Mouse (Mus musculus): ENCODE data around the gene Cox6a1. TPM values are rescaled to one million over a fixed set of nuclear protein-coding genes. Genes with fewer than 3 reads are reported as not detected.

The Cox6a1 gene
- polyA plus RNA-seq, 1 experiment: 1,861 TPM

DNA sequence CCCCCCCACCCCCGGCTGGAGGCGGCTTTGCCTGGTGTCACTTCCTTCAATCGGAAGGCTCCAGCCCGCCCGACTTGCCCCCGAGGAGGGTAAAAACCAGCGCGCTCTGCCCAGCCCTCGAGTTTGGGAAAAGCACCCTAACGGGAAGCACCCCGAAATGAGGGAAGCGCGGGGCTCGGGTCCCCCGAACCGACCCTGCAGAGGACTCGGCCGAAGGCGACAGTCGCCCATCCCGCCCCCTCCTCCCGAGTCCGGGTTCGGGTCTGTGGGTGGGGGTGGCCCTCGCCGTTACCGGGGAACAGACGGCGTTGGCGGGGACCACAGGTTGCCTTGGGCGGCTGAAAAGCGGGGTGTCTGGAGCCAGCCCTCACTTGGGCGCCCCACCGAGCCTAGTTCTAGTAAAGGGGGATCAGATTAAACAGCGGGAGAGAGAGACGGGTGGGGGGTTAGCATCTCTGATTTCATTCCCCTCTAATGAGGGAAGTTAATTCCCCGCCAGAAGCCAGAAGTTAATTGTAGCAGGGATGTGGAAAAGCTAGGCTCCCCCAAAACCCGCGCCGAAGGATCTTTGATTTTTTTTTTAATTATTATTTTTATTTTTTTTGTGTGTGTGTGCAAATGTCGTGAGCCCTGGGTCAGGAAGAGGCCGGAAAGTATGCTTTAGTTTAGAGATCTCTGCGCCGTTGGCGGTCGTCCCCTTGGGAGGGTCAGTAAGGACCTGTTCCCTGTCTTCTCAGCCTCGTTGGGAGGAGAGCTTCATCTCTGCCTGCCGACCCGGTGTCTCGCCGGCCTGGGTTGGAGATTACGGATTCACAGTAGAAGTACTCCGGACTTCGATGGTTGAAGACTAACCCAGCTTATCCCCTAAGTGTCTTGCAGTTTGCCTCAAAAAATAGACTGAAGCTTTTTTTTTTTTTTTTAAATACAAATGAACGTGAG, 20.9 kb downstream of the Cox6a1 start:
- H3K36me3 ChIP-seq (ENCODE audit: control insufficient read depth, insufficient read depth): peaks cover 36% of the 10 kb centered on the region
- H3K79me3 ChIP-seq (ENCODE audit: low read depth): peaks cover 46% of the 10 kb centered on the region
- TF ChIP-seq MAX (IDR thresholded peaks at IDR 0.05) (no peak), MYOD1 (IDR thresholded peaks at IDR 0.05; ENCODE audit: control insufficient read depth, insufficient read length, low read depth) (no peak), USF1 (IDR thresholded peaks at IDR 0.05; ENCODE audit: low read depth) (no peak), CTCF (IDR thresholded peaks at IDR 0.05; ENCODE audit: control insufficient read depth, insufficient read depth, insufficient read length) (no peak), CEBPB (IDR thresholded peaks at IDR 0.05; ENCODE audit: low read depth) (no peak), MYOG (IDR thresholded peaks at IDR 0.05; ENCODE audit: control insufficient read depth, extremely low read depth, insufficient read length) (no peak), FOSL1 (IDR thresholded peaks at IDR 0.05; ENCODE audit: insufficient read depth, low read length, poor library complexity, severe bottlenecking) (no peak)
- H3K27me3 ChIP-seq (ENCODE audit: control insufficient read depth, insufficient read depth, insufficient read length): no peaks in the 10 kb centered on the region
- H3ac ChIP-seq (ENCODE audit: control insufficient read depth, insufficient read length, low read depth): peak overlapping the region; percentile 78
- peak overlapping the region; percentile 78 for H3K4me3 ChIP-seq (ENCODE audit: insufficient read depth, poor library complexity, severe bottlenecking)
- peaks cover 69% of the 10 kb centered on the region for H3K79me2 ChIP-seq (ENCODE audit: control insufficient read depth, insufficient read depth)

- Histone ChIP-seq H3K36me3 (ENCODE audit: control insufficient read depth, insufficient read depth) (peaks cover 27% of the 10 kb centered on the region), H3ac (ENCODE audit: control insufficient read depth, insufficient read length, low read depth) (peak within 1 kb of the TSS; percentile 86), H3K79me3 (ENCODE audit: low read depth) (peaks cover 46% of the 10 kb centered on the region), H3K4me3 (ENCODE audit: insufficient read depth, poor library complexity, severe bottlenecking) (peak within 1 kb of the TSS; percentile 78), H3K27me3 (ENCODE audit: control insufficient read depth, insufficient read depth, insufficient read length) (no peaks in the 10 kb centered on the region), H3K79me2 (ENCODE audit: control insufficient read depth, insufficient read depth) (peaks cover 62% of the 10 kb centered on the region)
- TF ChIP-seq MAX (IDR thresholded peaks at IDR 0.05) (peak; percentile 13), CTCF (IDR thresholded peaks at IDR 0.05; ENCODE audit: control insufficient read depth, insufficient read depth, insufficient read length) (no peak)
These were observed 21.7 kb downstream of the Cox6a1 start, which contains the start of gene Srsf9 for GRCm38 (mm10) chr5:115326875-115327609. Gene Srsf9 (plus strand): TSS chr5:115327177.

- H3K36me3 ChIP-seq (ENCODE audit: control insufficient read depth, insufficient read depth): peaks cover 20% of the 10 kb centered on the region
- peak overlapping the region; percentile 78 for H3K4me3 ChIP-seq (ENCODE audit: insufficient read depth, poor library complexity, severe bottlenecking)
- H3K27me3 ChIP-seq (ENCODE audit: control insufficient read depth, insufficient read depth, insufficient read length): no peaks in the 10 kb centered on the region
- H3K79me3 ChIP-seq (ENCODE audit: low read depth): peaks cover 39% of the 10 kb centered on the region
- peak overlapping the region; percentile 86 for H3ac ChIP-seq (ENCODE audit: control insufficient read depth, insufficient read length, low read depth)
- H3K79me2 ChIP-seq (ENCODE audit: control insufficient read depth, insufficient read depth): peaks cover 55% of the 10 kb centered on the region
- TF ChIP-seq FOSL1 (IDR thresholded peaks at IDR 0.05; ENCODE audit: insufficient read depth, low read length, poor library complexity, severe bottlenecking) (no peak), MYOG (IDR thresholded peaks at IDR 0.05; ENCODE audit: control insufficient read depth, extremely low read depth, insufficient read length) (no peak), MYOD1 (IDR thresholded peaks at IDR 0.05; ENCODE audit: control insufficient read depth, insufficient read length, low read depth) (no peak), USF1 (IDR thresholded peaks at IDR 0.05; ENCODE audit: low read depth) (no peak), CEBPB (IDR thresholded peaks at IDR 0.05; ENCODE audit: low read depth) (no peak), CTCF (IDR thresholded peaks at IDR 0.05; ENCODE audit: control insufficient read depth, insufficient read depth, insufficient read length) (no peak)
These were observed 22.4 kb downstream of the Cox6a1 start for GRCm38 (mm10) chr5:115326256-115326831.

DNA sequence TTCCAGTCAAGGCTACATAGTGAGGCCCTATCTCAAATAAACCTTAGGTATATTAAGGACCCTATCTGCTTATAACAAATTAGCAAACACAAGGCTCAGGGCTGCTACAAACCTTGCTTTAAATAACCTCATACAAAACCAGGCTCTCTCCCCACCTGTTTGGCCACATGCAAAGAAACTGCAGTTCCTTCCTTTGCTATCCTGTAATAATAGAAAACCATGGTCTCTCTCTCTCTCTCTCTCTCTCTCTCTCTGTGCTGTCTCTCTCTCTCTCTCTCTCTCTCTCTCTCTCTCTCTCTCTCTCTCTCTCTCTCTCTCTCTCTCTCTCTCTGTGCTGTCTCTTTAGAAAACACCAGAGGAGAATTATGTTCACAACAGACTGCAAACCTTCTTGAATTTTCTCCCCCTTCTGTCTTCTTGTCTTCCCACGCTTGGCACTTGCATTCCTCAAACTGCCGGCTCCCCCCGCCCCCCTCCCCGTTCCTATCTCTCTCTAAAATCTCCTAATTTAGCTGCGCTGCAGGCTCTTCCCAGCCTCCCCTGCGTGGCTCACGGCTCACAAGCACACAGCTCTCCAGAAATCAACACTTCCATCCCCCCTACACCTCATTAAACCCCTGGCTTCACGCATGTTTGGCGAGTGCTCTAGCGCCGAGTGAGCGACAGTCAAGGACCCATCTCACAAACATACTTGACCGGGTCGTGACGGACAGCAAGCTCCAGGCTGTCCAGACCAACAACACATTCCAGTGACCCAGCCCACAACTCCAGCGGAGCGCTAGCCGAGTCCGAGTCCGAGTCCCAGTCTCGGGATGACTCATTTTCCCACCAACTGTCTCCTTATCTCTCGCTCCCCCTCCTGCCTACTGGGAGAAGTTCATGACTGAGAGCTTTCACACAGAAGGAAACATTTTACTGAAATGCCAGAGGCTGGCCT, 29.5 kb downstream of the Cox6a1 start:
- Histone ChIP-seq H3K36me3 (ENCODE audit: control insufficient read depth, insufficient read depth) (no peaks in the 10 kb centered on the region), H3K4me3 (ENCODE audit: insufficient read depth, poor library complexity, severe bottlenecking) (peak overlapping the region; percentile 23), H3K27me3 (ENCODE audit: control insufficient read depth, insufficient read depth, insufficient read length) (no peaks in the 10 kb centered on the region), H3K79me2 (ENCODE audit: control insufficient read depth, insufficient read depth) (no peaks in the 10 kb centered on the region), H3K79me3 (ENCODE audit: low read depth) (no peaks in the 10 kb centered on the region), H3ac (ENCODE audit: control insufficient read depth, insufficient read length, low read depth) (peak overlapping the region; percentile 14)
- TF ChIP-seq MYOG (IDR thresholded peaks at IDR 0.05; ENCODE audit: control insufficient read depth, extremely low read depth, insufficient read length) (no peak), CTCF (IDR thresholded peaks at IDR 0.05; ENCODE audit: control insufficient read depth, insufficient read depth, insufficient read length) (peak; percentile 7), FOSL1 (IDR thresholded peaks at IDR 0.05; ENCODE audit: insufficient read depth, low read length, poor library complexity, severe bottlenecking) (peak; percentile 51)
